Mouse (Mus musculus) monocyte, adult 2 months (primary cell): ENCODE measurements around the gene Tyms.

Experiments
- DNase-seq, 2 experiments: peaks; one replicate each; pipeline ENCODE4 v3.0.0; 2022; ENCODE audit warnings: low spot score in 2 of 2, low read depth in 1 of 2

Gene Tyms

GRCm38 (mm10) chr5:30072825-30073821 is at the start of gene Tyms:
Gene Tyms, minus strand, starts transcription at chr5:30073617.
- peak in 1 of 2 experiments; percentile 27 for DNase-seq

- DNase-seq = no peak
Observed at GRCm38 (mm10) chr5:30122481-30122880, 49.1 kb upstream of the Tyms start.

- no peak for DNase-seq
Observed at GRCm38 (mm10) chr5:30120106-30120505, 46.7 kb upstream of the Tyms start.

- no peak for DNase-seq
Observed at GRCm38 (mm10) chr5:30119163-30119562, 45.7 kb upstream of the Tyms start.

- no peak for DNase-seq
Observed at GRCm38 (mm10) chr5:30118018-30118417, 44.6 kb upstream of the Tyms start.

GRCm38 (mm10) chr5:30115718-30116117 is 42.3 kb upstream of the Tyms start:
- no peak for DNase-seq

- no peak for DNase-seq
Observed at GRCm38 (mm10) chr5:30114761-30115140, 41.3 kb upstream of the Tyms start.

GRCm38 (mm10) chr5:30113881-30114760 is 40.7 kb upstream of the Tyms start:
- peak in 1 of 2 experiments; percentile 13 for DNase-seq

GRCm38 (mm10) chr5:30112533-30113068 is 39.2 kb upstream of the Tyms start:
- no peak for DNase-seq

GRCm38 (mm10) chr5:30111771-30112170 is 38.4 kb upstream of the Tyms start:
- DNase-seq = no peak

GRCm38 (mm10) chr5:30111126-30111525 is 37.7 kb upstream of the Tyms start:
- no peak for DNase-seq

- no peak for DNase-seq
Observed at GRCm38 (mm10) chr5:30110371-30111060, 37.1 kb upstream of the Tyms start.

- no peak for DNase-seq
Observed at GRCm38 (mm10) chr5:30109899-30110298, 36.5 kb upstream of the Tyms start.

GRCm38 (mm10) chr5:30108233-30108632 is 34.8 kb upstream of the Tyms start:
- no peak for DNase-seq

- DNase-seq = no peak
Observed at GRCm38 (mm10) chr5:30107611-30108041, 34.2 kb upstream of the Tyms start.

GRCm38 (mm10) chr5:30107186-30107585 is 33.8 kb upstream of the Tyms start:
- no peak for DNase-seq

GRCm38 (mm10) chr5:30106756-30107155 is 33.3 kb upstream of the Tyms start:
- no peak for DNase-seq

GRCm38 (mm10) chr5:30105668-30106300 is 32.4 kb upstream of the Tyms start, which contains the start of gene 3110082J24Rik:
Gene 3110082J24Rik, minus strand, starts transcription at chr5:30106086.
- no peak for DNase-seq

- DNase-seq = no peak
Observed at GRCm38 (mm10) chr5:30104841-30105667, 31.6 kb upstream of the Tyms start, which contains the start of gene Garem2. Gene Garem2, plus strand, starts transcription at chr5:30105161.
